Mouse (Mus musculus): Measurements from ENCODE around the gene Ddx31. TPM values are rescaled to one million over a fixed set of nuclear protein-coding genes. Genes with fewer than 3 reads are reported as not detected.

Gene Ddx31
- polyA plus RNA-seq, 1 experiment: 3.0 TPM

DNA sequence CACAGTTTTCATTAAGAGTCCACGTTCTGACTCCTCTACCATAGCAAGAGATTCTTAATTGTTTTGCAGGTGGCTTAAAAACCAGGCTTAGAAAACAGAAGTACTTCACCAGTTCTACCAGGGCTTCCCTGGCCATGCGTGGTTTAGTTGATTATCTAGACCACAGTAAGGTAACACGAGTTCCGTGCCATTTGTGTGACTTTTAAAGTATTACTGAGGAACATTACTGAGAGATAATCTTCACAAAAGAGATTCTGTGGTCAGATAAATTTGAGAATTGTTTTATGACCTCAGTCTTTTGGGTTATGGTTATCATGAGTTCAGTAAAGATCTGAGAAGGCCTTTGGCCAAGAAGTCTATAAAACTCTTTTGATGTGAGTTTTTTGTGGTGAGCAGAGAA, 19.1 kb downstream of the Ddx31 start:
- no peak for DNase-seq (ENCODE audit: low read depth, low spot score)
- 67% methylated on average over 4 of the region's 4 CpGs for WGBS

DNA sequence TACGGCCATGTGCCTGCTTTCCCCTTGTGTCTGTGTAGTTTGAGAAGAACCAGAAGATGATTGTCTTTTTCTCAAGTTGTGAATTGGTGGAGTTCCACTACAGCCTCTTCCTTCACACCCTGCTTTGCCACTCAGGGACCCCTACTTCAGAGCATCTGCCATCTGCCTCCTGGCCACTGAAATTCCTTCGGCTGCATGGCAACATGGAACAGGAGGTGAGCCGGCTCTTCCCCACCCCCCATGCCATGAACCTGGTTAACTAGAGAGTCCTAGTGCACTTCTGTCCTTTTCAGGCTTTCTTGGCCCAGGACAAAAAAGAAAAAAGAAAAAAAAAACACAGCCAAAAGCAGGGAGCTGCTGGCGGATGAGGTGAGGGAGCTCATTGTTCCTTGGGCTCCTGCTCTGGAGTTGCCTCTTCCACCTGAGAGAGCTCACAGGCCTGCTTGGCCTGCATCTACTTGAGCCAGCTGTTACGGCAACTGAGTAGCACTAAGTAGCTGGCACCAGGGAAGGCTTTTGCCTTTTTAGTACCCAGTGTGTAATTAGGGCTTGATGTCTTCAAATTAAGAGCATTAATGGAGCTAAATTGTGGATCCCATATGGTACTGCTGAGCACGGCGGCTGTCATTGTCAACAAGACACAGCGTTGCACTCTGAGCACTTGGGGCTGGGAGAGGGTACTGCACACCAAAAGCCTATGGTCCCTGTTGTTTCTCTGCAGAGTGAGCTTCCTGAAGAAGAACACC, 20.6 kb downstream of the Ddx31 start:
- WGBS: 93% methylated on average over 8 of the region's 8 CpGs
- DNase-seq (ENCODE audit: low read depth, low spot score): no peak

DNA sequence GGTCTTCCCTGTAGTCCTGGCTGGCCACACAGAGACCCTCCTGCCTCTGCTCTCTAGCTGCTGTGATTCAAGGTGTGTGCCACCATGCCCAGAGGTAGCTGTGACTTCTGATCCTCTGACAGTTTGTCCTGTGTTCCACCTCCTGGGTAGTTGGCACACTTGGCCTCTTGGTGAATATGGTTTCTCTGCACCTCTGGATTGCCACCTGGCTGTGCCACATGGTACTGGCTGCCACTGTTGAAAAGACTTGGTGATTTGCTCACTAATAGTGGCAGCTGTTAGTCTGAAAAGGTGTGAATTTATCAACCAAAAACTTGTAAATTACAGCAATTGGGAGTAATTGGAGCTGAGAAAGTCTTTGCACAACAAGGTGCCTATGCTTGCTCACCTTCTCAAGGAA, 23.7 kb downstream of the Ddx31 start:
- DNase-seq (ENCODE audit: low read depth, low spot score): no peak

DNA sequence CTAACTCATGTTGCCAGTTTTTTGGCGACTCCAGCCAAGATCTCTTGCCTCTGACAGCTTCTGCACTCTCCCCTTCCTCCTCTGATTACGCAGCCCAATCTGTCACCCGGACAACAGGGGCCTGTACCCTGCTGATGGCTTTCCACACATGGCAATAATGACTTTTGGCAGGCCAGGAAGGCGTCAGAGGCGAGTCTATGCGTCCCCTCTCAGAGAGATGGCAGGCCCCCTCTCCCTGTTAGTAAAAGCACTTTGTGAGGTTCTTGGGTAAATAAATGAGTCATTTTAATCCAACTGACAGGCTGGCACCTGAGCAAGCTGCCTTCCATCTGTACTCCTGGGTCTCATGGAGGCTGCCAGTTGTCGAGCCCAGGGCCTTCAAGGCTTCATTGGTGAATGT, 27.3 kb downstream of the Ddx31 start:
- 63% methylated on average over 7 of the region's 7 CpGs for WGBS
- no peak for DNase-seq (ENCODE audit: low read depth, low spot score)

DNA sequence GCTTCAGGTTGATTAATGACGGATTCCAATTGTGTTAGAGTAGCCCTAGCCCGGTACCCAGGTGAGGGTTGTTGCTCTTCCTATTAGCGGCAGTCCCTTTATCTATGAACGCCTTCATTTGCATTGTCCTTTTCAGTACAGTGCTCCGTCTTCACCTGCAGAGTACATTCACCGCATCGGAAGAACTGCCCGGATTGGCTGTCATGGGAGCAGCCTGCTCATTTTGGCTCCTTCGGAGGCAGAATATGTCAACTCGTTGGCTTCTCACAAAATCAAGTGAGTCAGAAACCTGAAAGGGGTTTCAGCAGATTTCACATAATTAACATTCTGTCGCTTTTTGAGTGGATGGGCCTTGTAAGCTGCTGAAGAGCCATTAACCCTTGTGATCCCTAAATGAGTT, 35.3 kb downstream of the Ddx31 start:
- 95% methylated on average over 11 of the region's 11 CpGs for WGBS
- no peak for DNase-seq (ENCODE audit: low read depth, low spot score)

DNA sequence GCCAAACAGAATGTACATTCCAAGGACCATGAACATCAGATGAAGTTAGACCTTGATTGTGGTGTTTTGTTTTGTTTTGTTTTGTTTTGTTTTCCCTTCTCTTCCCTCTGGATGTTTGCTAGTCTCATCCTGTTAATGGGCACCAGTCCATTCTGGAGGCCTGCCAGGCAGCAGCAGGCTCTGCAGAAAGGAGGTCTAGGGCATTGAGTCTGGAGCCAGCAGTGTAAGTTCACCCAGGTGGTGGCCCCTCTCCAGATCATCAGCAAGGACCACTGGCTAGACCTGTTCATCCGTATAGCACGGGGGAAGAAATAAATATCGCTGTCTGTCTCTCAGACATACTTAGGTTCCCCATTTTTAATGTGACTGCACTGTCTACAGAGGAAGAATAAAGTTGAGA, 41.1 kb downstream of the Ddx31 start:
- 90% methylated on average over 3 of the region's 3 CpGs for WGBS
- no peak for DNase-seq (ENCODE audit: low read depth, low spot score)

DNA sequence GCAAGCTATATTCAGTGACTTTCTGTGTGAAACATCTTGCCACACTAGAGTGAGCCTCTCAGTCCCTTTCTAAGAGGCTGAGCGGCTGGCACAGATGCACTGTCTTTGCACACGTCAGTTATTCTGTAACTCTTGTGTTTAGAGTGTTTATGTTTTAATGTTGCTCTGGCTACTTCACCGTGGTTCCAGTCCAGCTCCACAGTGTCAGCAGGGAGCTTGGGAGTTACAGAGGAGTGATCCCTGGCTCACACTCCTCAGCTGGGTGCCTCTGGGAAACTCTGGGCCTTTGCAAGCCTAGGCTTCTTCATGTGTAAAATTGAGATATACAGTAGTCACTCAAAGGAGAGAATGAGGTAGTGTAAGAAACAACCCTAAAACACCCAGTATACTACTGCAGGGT, 41.8 kb downstream of the Ddx31 start:
- WGBS: 77% methylated on average over 3 of the region's 3 CpGs
- no peak for DNase-seq (ENCODE audit: low read depth, low spot score)

DNA sequence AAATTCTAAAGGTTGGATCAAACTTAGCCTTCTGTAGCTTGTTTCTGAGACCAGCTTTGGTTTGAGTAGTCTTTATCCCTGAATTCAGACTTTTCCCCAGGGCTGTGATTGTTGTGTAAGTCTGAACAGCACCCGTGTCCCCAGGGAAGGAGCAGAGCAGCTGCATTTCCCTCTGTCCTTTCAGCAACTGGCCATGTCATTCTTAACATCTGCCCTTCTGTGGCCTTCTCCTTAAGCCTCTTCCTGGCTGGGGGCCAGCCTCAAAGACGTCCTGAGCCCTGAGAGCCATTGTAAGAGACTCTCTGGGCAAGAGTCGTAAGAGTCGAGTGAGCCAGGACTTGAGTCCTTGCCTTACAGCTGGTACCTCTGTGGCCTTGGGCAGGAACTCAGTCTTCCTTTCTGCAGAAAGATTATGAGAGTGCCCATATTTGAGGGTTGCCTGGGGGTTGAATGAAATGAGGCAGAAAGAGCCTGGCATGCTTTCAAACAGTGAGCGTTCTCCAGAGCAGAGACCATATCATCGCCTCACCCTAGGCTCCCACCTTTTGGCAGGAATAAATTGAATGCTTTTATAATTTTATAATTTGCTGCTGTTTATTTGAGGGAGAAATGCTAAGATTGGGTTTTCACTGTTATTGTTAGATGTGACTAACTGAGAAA, 42.8 kb downstream of the Ddx31 start:
- WGBS: 74% methylated on average over 6 of the region's 6 CpGs
- DNase-seq (ENCODE audit: low read depth, low spot score): no peak

DNA sequence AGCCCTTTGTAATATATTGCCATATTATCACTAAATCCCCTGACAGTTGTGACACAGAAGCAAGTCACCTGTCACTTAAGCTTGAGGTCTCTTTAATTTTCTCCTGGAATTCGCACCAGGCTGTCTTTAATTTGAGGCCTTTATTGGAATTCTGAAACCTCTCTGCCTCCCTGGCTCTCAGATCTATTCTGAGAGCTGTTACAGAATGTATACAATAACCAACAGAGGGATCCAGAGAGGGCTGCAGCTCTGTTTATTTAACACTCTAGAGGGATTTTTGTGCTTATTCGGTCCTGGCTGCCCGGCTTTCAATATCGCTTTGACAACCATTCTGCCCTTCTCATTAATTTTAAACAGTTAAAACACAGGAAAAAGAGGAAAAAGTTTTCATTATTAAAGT, 44.7 kb downstream of the Ddx31 start:
- WGBS: 78% methylated on average over 4 of the region's 4 CpGs
- DNase-seq (ENCODE audit: low read depth, low spot score): no peak

DNA sequence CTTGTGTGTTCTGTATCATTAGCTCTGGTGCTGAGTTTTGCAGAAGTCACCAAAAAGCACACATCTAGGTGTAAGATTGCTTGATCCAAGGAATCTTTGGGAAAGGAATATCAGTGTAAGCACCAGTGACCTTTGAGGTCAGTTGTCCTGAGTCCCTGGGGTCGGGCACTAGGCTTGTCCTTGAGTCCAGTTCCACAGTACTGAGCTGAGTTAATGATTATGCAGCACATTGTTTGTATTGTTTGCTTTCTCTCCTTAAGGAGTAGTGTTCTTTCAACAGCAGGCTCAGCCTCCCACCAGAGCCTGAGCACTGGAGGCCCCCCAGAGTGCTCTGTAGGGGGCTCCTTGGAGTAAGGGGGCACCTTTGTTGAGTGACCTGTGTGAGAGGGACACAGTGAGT, 52.6 kb downstream of the Ddx31 start:
- 33% methylated on average over 1 of the region's 1 CpGs for WGBS
- no peak for DNase-seq (ENCODE audit: low read depth, low spot score)

DNA sequence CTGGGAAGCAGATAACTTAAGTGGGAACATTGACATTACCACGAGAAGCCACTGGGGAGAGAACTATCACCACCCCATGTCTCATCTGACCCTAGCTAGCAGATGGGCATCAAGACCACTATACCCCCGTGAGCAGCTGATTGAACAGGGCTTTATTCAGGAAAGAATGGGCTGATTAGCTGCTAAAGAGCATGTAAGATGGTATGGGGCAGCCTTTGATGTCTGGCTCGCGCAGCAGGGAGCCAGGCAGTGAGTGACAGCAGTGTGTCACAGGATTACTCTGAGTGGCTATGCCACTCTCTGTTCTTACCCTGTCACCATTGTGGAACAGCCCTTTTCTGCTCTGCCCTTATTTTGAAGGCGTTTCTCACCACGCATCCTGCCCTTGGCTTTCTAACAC, 53.3 kb downstream of the Ddx31 start:
- no peak for DNase-seq (ENCODE audit: low read depth, low spot score)
- WGBS: 86% methylated on average over 6 of the region's 6 CpGs

DNA sequence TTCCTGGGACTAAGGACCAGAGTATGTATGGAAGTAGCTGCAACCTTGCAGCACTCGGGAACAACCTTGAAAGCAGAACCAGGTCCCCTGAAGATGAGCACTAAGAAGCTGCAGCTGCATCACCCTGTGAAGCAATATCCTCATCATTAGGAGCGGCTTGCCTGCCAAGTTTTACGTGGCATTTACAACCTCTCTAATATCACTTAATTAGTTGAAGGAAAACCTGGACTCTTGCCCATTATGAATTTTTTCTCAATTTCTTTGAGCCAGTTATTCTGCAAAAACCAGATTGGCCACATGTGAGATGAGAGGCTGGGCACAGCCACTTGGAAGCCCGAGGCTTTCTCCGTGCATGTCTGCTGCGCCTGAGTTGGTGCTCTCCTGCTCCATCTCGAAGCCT, 55.7 kb downstream of the Ddx31 start:
- WGBS: 80% methylated on average over 7 of the region's 7 CpGs

DNA sequence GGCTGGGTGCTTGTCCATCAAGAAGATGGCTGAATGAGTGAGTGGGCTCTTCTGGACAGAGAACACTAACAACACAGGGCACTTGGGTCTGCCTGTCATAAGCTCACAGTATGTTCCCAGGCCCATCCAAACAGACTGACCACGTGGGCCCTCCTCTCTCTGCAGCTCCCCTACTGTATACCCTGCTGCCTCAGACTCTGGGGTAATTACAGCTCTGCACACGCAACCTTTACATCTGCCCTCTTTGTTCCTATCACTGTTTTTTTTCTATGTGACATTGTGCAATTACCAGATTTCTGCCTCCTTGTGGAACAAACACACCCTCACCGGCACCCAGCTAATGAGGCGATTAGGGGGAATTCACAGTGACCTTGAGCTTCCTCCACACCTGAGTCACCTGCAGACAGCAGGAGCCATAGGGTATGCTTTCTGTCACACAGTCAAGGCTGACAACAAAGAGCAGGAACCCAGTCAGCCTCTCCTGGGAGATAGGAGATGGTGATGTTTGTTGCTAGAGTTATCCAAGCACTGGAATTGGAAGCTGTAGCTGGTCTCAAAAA, 57.2 kb downstream of the Ddx31 start:
- WGBS: 66% methylated on average over 4 of the region's 4 CpGs

More for the DNA sequence above, 55.7 kb downstream of the Ddx31 start:
- no peak for DNase-seq (ENCODE audit: low read depth, low spot score)

DNA sequence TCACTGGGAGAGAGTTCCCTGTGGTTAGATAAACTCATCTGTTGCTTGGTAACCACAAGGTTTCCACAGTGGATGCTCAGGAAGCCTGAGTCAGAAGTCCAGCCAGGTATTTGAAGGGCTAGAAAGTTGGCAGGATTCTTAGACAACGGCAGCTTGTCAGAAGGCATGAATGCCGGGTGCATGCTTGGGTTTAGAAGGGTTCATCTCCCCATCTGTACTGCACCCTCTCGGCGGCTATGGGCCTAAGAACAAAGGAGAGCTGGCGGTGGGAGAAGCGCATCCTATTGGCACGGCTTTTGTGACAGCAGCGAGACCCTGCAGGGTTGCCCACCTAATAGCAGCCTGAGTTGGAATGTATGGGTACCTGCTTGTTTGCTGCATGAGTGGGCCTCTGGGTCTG, 62.1 kb downstream of the Ddx31 start:
- no peak for DNase-seq (ENCODE audit: low read depth, low spot score)

More for the DNA sequence above, 57.2 kb downstream of the Ddx31 start:
- no peak for DNase-seq (ENCODE audit: low read depth, low spot score)

DNA sequence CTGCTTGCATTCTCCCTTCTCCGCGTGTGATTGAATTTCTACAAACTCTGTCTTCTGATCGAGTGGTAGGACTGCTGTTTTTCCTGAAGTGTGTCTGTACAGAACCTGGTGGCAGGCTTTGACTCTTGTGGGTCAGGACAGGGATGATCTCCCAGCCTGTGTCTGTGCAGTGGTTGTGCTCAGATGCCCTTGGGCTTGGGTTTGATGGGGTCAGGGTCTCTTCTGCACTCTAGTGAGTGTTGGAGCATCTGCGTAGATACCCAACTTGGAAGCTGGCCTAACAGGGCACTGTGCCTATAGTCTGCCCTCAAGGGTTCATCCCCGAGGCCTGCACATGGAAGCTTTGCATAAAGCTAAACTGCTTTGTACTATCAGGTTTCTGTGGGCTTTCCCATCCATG, 63.7 kb downstream of the Ddx31 start:
- WGBS: 90% methylated on average over 5 of the region's 5 CpGs
- DNase-seq (ENCODE audit: low read depth, low spot score): no peak

More for the DNA sequence above, 62.1 kb downstream of the Ddx31 start:
- 92% methylated on average over 8 of the region's 8 CpGs for WGBS

DNA sequence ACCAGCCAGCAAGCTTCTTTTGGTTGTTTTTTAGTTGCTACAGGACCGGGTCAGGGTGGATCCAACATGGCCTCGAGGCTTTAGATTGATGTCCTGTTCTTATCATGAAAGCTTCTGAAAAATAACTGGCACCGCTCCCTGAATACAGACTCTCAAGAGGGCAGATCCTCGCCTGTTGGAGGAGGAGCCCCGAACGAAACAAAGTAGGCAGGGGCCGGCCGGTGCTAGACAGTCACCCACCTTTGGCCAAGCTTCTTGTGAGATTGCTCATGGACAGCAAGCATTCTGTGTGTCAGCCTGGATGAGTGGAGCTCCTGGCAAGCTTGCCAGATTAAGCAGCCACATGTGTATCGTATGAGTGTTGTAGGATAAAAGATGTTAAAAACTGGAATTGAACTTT, 64.6 kb downstream of the Ddx31 start:
- WGBS: 91% methylated on average over 9 of the region's 9 CpGs
- DNase-seq (ENCODE audit: low read depth, low spot score): no peak

DNA sequence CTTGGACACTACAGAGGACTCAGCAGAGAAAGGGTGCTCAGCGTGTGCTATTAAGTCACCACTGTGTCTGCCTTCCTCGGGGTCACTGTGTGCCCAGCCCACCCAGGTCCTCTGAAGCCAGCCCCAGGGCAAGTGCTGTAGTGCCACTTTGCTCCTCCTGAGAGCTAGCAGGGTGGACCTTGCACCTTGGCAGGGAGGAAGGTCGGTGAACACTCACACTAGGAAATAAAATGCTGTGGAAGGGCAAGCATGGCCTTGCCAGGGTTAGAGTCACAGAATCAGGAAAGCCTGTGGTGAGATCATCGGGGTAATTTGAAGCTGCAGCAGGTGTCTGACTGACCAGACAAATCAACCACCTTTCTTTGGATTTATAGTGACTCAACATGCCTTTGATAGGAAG, 65.4 kb downstream of the Ddx31 start:
- WGBS: 46% methylated on average over 4 of the region's 4 CpGs
- no peak for DNase-seq (ENCODE audit: low read depth, low spot score)

DNA sequence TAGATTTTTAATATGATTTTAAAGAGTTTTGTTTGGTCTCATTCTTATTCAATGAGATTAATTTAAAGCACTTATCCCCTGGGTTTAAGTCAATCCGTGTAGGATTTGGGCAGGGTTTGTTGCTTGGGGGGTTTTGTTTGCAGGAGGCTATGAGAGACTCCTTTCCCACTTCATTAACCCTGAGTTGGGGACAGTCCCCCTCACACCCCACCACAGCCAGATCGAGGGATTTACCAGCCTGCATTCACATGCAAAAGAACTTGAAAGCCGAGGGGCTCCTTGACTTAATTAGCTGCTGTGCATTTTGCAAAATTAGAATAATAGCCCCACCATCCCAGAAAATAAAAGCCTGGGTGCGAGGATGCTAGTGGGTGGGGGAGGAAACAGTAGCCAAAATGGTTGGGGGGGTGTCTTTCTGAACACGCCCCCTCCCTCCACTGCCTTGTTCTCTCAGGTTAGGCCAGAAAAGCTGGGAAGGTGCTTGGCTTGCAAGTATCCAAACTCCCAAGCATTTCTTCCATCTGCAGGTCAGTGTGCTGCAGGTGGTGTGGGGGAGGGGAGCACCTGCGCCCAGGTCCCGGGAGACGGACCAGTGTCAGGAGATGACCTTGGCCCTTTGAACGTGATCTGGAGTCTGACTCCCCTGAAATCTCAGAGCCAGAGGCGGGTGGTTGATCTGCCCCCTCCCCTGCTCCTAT, 67.6 kb downstream of the Ddx31 start:
- DNase-seq (ENCODE audit: low read depth, low spot score): no peak
- 24% methylated on average over 10 of the region's 10 CpGs for WGBS

DNA sequence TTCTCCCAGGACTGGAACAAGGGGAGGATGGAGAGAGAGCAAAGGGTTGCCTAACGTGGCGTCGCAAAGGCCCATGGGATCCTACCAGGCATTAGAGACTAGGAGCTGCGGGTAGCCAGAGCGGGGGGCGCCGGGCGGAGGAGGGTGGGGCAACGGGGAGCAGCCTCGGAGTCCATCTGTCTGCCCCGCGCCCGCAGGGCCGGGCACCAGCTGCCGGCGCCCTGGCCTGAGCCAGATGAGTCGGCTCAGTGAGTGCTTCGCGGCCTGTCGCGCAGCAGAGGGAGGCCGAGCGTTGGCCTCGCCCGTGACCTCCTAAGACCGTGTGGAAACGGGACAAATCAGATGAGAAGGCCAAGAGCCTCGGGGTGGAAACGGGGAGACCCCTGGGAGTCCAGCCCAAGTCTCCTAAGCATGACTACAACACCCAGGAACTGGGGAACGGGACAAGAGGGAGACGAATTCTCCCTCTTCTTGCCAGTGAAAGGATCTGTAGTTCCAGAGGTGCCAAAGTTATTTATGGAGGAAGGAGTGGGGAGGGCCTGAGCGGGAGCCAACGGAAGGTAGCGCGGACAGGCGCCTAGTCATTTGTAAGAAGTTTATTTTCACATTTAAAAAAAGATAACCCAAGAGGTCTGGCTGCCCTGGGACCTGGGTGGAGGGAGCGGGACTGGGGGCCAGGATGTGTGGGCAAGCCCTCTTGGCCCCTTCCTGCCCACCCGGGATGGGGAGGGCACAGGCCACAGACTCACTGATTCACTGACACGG, 68.4 kb downstream of the Ddx31 start:
- WGBS: 3% methylated on average over 39 of the region's 39 CpGs
- DNase-seq (ENCODE audit: low read depth, low spot score): no peak

All from large intestine, adult 2 months (tissue).